In the genomic region with DNA sequence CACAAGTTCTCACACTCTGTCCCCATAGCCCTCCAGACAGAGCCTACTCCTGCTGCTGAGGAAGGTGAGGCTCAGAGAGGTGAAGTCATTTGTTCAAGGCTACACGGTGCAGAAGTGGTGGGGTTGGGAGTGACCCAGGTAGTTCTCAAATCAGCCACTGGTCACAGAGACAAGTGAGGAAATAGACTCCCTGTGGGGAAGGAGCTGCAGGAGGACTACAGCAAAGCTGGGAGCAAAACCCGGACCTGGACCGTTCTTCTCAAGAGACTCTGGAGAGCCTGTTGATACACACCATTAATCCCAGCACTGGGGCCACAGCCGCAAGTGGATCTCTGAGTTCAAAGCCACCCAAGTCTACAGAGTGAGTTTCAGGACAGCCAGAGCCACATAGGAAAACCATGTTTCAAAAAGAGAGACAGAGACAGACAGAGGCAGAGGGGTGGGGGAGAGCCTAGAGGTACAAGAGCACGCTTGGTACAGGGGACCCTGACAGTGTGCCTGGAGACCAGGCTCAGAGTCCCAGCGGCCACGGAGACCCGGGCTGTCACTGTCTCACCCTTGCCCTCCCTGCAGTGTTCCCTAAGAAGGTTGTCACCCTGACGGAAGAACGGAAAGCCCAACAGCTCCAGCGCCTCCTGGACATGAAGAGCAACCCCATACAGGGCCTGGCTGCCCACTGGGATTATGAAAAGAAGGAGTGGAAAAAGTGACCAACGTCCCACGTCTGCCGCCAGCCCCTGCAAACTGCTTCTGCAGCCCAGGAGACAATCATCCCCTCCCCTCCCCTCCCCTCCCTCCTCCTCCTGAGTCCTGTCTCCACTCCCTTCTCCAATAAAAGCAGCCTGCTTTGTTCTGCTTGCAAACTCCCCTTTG, we compare ENCODE assay signal across 9 mouse cellular contexts. TPM values are rescaled to one million over a fixed set of nuclear protein-coding genes. Genes with fewer than 3 reads are reported as not detected.
DNase-seq lines count a peak whose midpoint lies in the region; ATAC-seq lines count a peak whose summit lies in the region.
"Had no signal": no experiment of that assay in that cellular context is flagged by ENCODE, and none has a peak within 500 bp of the region (broad histone marks: within the 10 kb centered on the region; RNA-seq: fewer than 3 reads in every experiment).

No protein-coding gene starts in this region.

- peak overlapping the region; percentile 64 for H3K27ac ChIP-seq in heart, embryonic 12.5 days (ENCODE audit: poor library complexity, severe bottlenecking)
- H3K27ac ChIP-seq in embryonic facial prominence, embryonic 13.5 days, result no peak overlapping the region
- H3K27ac ChIP-seq in intestine, embryonic 16.5 days (ENCODE audit: low read length), result no peak overlapping the region
- H3K27ac ChIP-seq: embryonic facial prominence, embryonic 15.5 days had no signal

- 3% methylated on average over 14 of the region's 14 CpGs for WGBS in heart, embryonic 12.5 days
- WGBS in embryonic facial prominence, embryonic 13.5 days, result 10% methylated on average over 14 of the region's 14 CpGs
- WGBS in intestine, embryonic 16.5 days, result 16% methylated on average over 14 of the region's 14 CpGs

- peak overlapping the region; percentile 42 for H3K9ac ChIP-seq in heart, embryonic 12.5 days
- no peak overlapping the region for H3K9ac ChIP-seq in embryonic facial prominence, embryonic 13.5 days
- peak overlapping the region; percentile 36; the same call in 1 of the 2 replicates for H3K9ac ChIP-seq in intestine, embryonic 16.5 days (ENCODE audit: low read depth, low read length)
- H3K9ac ChIP-seq: embryonic facial prominence, embryonic 15.5 days had no signal

- ATAC-seq in heart, embryonic 12.5 days (ENCODE audit: insufficient number of reproducible peaks, low FRiP score), result peak; percentile 43; the same call in 1 of the 2 replicates
- ATAC-seq in embryonic facial prominence, embryonic 13.5 days (ENCODE audit: insufficient number of reproducible peaks, insufficient read depth, low FRiP score, low TSS enrichment, low read depth), result no peak
- ATAC-seq in intestine, embryonic 16.5 days, result peak; percentile 31

- no peaks in the 10 kb centered on the region for H3K9me3 ChIP-seq in heart, embryonic 12.5 days (replicated peaks)
- H3K9me3 ChIP-seq in embryonic facial prominence, embryonic 13.5 days, result no peaks in the 10 kb centered on the region
- no peaks in the 10 kb centered on the region for H3K9me3 ChIP-seq in intestine, embryonic 16.5 days (ENCODE audit: control insufficient read depth, low read length)
- H3K9me3 ChIP-seq: embryonic facial prominence, embryonic 15.5 days had no signal

- no peaks in the 10 kb centered on the region for H3K36me3 ChIP-seq in heart, embryonic 12.5 days
- H3K36me3 ChIP-seq in embryonic facial prominence, embryonic 13.5 days, result no peaks in the 10 kb centered on the region
- no peaks in the 10 kb centered on the region for H3K36me3 ChIP-seq in intestine, embryonic 16.5 days (ENCODE audit: control insufficient read depth, insufficient read depth, low read length)
- H3K36me3 ChIP-seq: embryonic facial prominence, embryonic 15.5 days had no signal

- H3K4me1 ChIP-seq in heart, embryonic 12.5 days (replicated peaks), result peaks cover 37% of the 10 kb centered on the region
- H3K4me1 ChIP-seq in embryonic facial prominence, embryonic 13.5 days, result peaks cover 27% of the 10 kb centered on the region
- H3K4me1 ChIP-seq in intestine, embryonic 16.5 days (ENCODE audit: control insufficient read depth, insufficient read depth, low read length), result peaks cover 20% of the 10 kb centered on the region

- no peaks in the 10 kb centered on the region for H3K27me3 ChIP-seq in heart, embryonic 12.5 days (replicated peaks)
- H3K27me3 ChIP-seq in embryonic facial prominence, embryonic 13.5 days, result no peaks in the 10 kb centered on the region
- no peaks in the 10 kb centered on the region for H3K27me3 ChIP-seq in intestine, embryonic 16.5 days (replicated peaks; ENCODE audit: control insufficient read depth, insufficient read depth, low read length)
- H3K27me3 ChIP-seq: embryonic facial prominence, embryonic 15.5 days had no signal

- DNase-seq in heart, adult 18-20 months, result no peak
- DNase-seq in neural tube, embryonic 10.5 days (ENCODE audit: extremely low spot score, low spot score), result peak; percentile 42
- DNase-seq in ovary, postnatal 14 days (ENCODE audit: low spot score), result no peak
- no peak for DNase-seq in adrenal gland, postnatal 25 days
- no peak for DNase-seq in thymus, postnatal 10 days (ENCODE audit: low spot score in 2 of 2)

- H3K4me3 ChIP-seq in heart, embryonic 12.5 days, result peak overlapping the region; percentile 28; the same call in 1 of the 2 replicates
- H3K4me3 ChIP-seq in embryonic facial prominence, embryonic 13.5 days, result no peak overlapping the region
- H3K4me3 ChIP-seq in intestine, embryonic 16.5 days (ENCODE audit: low read length), result no peak overlapping the region
- H3K4me3 ChIP-seq: embryonic facial prominence, embryonic 15.5 days had no signal

- H3K4me2 ChIP-seq in heart, embryonic 12.5 days, result peak overlapping the region; percentile 62
- peak overlapping the region; percentile 41; the same call in 1 of the 2 replicates for H3K4me2 ChIP-seq in embryonic facial prominence, embryonic 13.5 days
- peak overlapping the region; percentile 39 for H3K4me2 ChIP-seq in intestine, embryonic 16.5 days (ENCODE audit: low read depth, low read length)
- H3K4me2 ChIP-seq: embryonic facial prominence, embryonic 15.5 days had no signal

RNA-seq across cellular contexts. Expression of gene Cox4i2, which starts 10.4 kb away (rescaled TPM):
- 18.9 and 20.8 TPM in 2 replicates for polyA plus RNA-seq in heart, embryonic 12.5 days (2016; fragmentation: Nextera tagmentation; extraction: Ambion mirVana)
- total RNA-seq in heart, adult 18-20 months (2021), result 10 to 100 TPM; 11.9 to 15.2 TPM
- polyA plus RNA-seq in embryonic facial prominence, embryonic 13.5 days (2015; fragmentation: Nextera tagmentation; extraction: Ambion mirVana), result 29.3 and 29.8 TPM in 2 replicates
- polyA plus RNA-seq in intestine, embryonic 16.5 days (2015; fragmentation: Nextera tagmentation; extraction: Ambion mirVana), result 14.8 and 15.3 TPM in 2 replicates
- 4.2 and 4.3 TPM in 2 replicates for total RNA-seq in adrenal gland, postnatal 25 days (2021)

RNA-seq across cellular contexts. Expression of gene Id1, which starts 28.4 kb away (rescaled TPM):
- polyA plus RNA-seq in heart, embryonic 12.5 days (2016; fragmentation: Nextera tagmentation; extraction: Ambion mirVana), result 87.7 and 90.9 TPM in 2 replicates
- total RNA-seq in heart, adult 18-20 months (2021), result 10 to 100 TPM; 63.7 to 75.1 TPM
- 179 and 189 TPM in 2 replicates for polyA plus RNA-seq in embryonic facial prominence, embryonic 13.5 days (2015; fragmentation: Nextera tagmentation; extraction: Ambion mirVana)
- polyA plus RNA-seq in intestine, embryonic 16.5 days (2015; fragmentation: Nextera tagmentation; extraction: Ambion mirVana), result 96.1 and 107 TPM in 2 replicates
- total RNA-seq in adrenal gland, postnatal 25 days (2021), result 73.3 and 81.1 TPM in 2 replicates
